Mouse (Mus musculus): ENCODE measurements around the gene Ctnnbip1.

DNA sequence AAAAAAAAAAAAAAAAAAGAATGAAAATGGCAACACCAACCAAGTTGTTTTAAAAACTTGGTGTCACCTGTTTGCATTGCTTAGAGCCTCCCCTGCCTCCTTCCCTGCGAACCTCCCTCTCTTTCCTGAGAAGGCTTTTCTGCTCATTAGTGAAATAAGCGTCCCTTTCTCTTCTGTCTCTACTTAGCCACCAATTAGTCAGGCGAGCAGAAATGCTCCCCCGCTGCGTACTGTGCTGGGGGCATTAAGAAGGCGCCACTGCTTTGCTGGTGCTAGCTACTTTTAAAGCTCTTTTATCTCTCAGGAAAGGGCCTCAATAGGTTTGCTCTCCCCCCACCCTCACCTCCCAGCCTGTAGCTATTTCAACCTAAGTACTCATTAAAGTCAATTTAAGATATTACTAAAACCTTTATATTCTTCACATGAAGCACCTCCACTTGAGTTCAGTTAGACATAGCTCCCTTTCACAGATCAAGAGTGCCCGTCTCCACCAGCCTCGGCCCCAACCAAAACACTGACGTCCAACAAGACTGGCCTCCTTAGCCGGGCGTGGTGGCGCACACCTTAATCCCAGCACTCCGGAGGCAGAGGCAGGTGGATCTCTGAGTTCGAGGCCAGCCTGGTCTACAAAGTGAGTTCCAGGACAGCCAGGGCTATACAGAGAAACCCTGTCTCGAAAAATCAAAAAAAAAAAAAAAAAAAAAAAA, 12.6 kb upstream of the Ctnnbip1 start:
- TF ChIP-seq CEBPB (IDR thresholded peaks at IDR 0.05; ENCODE audit: insufficient read depth, poor library complexity, severe bottlenecking), result no peak
- TF ChIP-seq E2F4 (IDR thresholded peaks at IDR 0.05; ENCODE audit: insufficient read depth), result no peak
- TF ChIP-seq POLR2AphosphoS2 (IDR thresholded peaks at IDR 0.05; ENCODE audit: insufficient read length, low read depth), result no peak
- TF ChIP-seq MAX (IDR thresholded peaks at IDR 0.05; ENCODE audit: low read depth), result no peak
- no peak for TF ChIP-seq USF1 (IDR thresholded peaks at IDR 0.05; ENCODE audit: low read depth)
- no peak for TF ChIP-seq TCF12 (IDR thresholded peaks at IDR 0.05; ENCODE audit: insufficient read depth, poor library complexity, severe bottlenecking)
